Mouse (Mus musculus): ENCODE measurements around the gene Anpep. TPM values are rescaled to one million over a fixed set of nuclear protein-coding genes. Genes with fewer than 3 reads are reported as not detected.

Anpep gene
- 1.8 TPM in 1 of 2 replicates, not detected in the other for total RNA-seq (2017)

DNA sequence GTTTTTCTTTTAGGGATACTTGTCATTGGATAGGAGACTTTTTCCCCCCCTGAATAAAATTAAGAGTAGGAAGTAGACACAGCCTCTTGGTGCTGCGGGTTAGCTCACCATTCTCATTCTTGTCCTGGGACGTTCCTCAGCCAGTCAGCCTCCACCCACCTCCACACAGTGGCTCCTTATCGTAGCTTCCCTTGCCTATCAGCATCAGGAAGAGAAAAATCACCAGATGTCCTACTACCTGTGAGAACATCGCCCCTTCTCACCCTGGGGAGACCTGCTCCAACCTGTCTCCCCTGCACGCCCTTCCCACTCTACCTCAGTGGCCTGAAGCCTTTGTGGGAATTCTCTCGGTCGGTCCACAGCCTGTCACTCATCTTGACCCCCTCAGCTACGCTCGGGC lies at the start of gene Anpep:
TSS of gene Anpep (minus strand) at position 249 of the 400 bp plus-strand sequence.
- no peak for ATAC-seq (replicated peaks; ENCODE audit: low read depth, poor library complexity, severe bottlenecking)

DNA sequence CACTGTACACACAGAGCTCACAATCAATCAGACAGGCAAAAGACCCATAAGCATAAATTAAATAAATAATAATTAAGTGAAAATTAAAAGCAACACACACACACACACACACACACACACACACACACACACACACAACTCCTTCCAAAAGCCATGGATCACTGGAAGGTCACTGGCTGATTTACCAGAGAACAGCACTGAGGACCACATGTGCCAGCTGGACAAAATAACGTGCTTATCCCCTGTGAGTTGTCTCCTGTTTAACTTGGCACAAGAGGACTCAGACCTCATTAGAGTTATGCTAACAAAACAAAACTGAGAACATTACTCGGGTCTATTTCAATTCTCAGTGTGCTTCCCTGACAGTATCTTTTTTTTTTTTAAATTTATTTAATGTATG lies 46.5 kb upstream of the Anpep start:
- no peak for ATAC-seq (replicated peaks; ENCODE audit: low read depth, poor library complexity, severe bottlenecking)

DNA sequence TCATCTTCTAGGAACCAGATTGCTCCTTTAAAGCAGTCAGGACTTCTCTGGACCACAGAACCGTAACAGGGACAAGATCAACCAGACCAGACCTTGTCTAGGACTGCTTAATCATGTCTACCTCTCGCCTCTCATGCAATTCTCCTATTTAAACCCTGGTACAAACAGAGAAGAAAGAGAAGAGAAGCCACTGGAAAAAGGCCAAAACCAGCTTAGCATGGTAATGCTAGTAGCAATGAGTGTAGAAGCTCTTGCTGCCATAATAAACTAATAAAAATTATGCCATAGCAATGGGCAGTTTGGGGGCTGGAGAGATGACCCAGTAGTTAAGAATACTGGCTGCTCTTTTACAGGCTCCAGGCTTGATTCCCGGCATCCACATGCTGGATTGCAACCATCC lies 46.1 kb upstream of the Anpep start:
- ATAC-seq (replicated peaks; ENCODE audit: low read depth, poor library complexity, severe bottlenecking) = no peak

DNA sequence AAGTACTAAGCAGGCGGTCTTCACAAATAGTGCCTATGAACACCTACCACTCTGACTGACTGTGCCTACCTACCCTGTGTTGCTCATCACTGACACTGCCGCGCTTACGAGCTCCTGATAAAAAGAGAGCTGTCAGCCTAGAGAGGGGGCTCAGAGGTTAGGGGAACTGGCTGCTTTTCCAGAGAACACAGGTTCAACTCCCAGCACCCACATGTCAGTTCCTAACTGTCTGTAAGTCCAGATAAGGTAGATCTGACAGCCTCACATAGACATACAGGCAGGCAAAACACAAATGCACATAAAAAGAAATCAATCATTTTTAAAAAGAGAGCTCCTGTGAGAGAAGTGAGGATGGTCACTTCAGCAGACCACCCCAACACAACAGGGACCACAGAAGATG lies 44.3 kb upstream of the Anpep start:
- ATAC-seq (replicated peaks; ENCODE audit: low read depth, poor library complexity, severe bottlenecking) = no peak

DNA sequence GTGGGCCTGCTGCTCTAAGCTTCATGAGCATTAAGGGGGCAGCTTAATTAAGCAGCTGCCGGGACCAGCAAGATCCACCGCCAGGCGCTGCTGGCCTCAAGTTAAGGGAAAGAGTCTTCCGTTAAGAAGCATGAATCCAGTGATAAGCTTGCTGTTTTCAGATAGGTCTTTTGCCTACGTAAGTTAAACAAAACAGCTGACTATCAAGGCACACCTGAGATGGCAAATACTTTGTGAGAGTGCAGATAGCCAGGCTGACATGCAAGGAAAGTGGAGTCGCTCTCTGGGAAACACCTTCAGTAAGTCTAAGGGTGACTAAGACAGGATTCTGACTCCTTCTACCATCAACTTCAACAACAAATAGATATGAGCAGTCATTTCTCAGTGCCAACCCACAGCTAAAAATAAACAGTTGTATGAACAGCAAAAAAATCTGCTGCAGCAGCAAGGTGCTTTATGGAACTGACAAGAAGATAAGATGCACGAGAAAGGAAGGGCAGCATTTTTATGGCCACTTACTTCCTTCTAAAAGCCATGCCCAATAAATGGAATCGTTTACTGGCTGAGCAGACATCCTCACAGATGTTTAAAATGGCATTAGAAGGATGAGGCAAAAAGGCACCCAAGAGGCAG lies 42.4 kb upstream of the Anpep start:
- no peak for ATAC-seq (replicated peaks; ENCODE audit: low read depth, poor library complexity, severe bottlenecking)

DNA sequence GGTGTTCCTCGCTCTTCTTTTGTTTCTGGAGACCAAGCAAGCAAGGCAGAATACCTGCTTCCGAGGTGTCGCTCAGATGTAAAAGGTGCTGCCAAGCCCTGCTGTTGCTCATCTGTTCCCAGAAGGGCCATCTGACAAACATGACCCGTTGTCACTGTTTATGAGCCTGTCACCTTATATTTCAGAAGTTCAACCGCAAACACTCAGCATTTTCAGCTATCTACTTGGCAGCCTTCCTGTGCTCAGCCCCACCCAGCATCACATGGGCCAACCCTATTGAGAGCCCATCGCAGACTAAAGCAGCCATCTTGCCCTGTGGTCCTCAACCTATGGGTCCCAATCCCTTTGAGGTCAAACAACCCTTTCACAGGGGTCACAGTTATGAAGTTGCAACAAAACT lies 39.9 kb upstream of the Anpep start:
- ATAC-seq (replicated peaks; ENCODE audit: low read depth, poor library complexity, severe bottlenecking) = peak; percentile 79; the same call in 1 of the 2 replicates

DNA sequence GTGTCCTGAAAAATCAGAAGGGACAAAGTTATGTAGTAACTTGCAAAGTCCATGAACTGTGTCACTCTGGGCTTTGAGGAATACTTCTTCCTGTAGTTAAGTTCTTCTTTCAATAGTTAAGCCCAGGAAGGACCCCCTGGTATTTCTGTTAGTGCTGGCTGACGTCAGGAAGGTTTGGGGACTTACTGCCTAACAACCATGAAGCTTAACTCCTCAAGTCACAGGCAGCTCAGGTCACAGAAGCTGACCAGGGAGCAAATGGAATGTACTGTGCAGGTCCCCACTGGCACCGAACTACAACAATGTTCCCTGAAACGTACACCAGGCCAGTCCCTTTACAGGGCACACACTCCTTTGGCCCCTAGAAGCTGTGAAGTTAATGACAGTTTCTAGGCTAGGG lies 34.4 kb upstream of the Anpep start:
- ATAC-seq (replicated peaks; ENCODE audit: low read depth, poor library complexity, severe bottlenecking) = no peak

DNA sequence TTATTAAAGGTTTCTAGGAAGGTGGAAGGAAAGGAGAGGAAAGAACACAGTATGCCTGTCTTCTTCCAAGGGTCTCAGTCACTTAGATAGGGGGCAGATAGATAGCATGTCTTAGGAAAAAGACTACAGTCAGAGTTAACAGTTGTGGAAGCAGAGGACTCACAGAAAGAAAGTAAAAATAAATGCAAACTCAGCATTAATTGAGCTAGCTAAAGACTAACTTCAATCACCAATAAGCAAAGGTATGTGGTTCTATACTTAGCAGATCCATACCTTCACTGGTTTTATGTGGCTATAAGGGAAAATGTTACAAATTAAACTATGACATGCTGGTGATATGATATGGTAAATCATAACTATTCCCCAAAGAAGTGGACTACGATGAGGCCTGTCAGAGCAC lies 33.9 kb upstream of the Anpep start:
- no peak for ATAC-seq (replicated peaks; ENCODE audit: low read depth, poor library complexity, severe bottlenecking)

DNA sequence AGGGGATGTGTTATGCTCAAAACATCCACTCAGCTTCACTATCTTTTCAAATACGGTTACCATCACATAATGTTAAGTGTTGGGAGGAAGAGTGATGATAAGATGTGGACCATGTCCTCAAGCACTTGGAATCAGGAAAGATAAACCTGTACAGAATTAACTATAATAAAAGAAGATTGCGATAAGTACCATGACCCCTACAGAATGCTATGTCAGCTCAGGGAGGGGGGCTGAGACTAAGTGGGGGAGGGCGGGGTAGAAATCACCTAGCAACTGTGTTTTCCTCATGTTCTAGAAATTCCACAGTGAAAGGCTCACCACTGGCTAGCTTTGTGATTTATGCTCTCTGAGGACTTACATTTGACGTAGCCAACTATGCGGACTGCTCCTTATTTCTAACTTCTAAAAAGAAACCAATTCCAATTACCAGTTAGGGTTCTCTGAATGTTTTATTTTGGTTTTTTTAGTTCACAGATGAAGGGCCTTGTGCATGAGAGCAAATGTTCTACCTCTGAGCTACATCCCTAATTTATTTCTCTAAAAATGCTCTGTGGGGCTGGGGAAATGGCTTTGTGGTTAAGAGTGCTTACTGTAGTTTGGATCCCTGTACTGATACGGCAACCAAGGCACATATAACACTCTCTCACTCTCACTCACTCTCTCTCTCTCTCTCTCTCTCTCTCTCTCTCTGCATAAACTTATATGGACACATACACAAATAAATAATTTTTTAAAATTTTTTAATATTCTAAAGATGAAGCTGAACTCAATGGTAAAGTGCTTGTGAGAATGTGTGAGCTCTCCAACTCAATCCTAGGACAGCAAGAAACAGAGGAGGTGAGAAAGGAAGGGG lies 31.9 kb upstream of the Anpep start:
- ATAC-seq (replicated peaks; ENCODE audit: low read depth, poor library complexity, severe bottlenecking) = no peak

DNA sequence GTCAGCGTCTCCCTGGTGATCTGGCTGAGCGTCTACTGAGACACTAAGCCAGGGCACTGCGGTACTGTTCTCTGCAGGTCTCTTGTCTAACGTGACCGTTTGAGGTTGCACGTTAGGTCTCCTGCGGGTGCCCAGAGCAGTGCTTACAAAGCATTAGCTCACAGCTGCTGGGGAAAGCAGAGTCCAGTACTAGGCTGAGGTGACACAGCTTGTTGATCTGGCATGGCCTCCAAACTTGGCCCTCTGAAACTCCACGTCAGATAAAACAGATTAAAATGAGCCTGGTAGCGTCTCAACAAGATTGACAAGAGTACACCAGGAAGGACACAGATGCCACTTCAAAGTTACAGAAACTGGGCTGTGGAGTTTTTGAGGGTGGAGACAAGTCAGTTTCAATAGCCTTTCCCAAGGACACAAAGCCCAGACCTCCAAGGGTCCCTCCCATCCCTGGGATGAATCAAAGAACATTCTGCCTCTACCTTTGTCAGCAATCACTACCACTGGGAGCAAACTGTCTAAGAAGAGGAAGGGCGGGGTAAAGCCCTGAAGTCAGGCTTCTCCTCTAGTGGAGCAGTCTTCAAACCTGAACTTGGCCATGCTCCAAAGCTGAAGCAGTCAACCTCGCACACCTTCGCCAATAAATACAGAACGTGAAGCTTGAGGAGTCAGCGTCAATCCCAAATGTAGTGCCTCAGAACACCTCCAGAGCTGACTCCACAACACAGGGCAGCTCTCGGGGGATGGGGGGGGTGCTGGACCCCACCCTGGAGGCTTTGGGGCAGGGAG lies 29.8 kb upstream of the Anpep start:
- no peak for ATAC-seq (replicated peaks; ENCODE audit: low read depth, poor library complexity, severe bottlenecking)

DNA sequence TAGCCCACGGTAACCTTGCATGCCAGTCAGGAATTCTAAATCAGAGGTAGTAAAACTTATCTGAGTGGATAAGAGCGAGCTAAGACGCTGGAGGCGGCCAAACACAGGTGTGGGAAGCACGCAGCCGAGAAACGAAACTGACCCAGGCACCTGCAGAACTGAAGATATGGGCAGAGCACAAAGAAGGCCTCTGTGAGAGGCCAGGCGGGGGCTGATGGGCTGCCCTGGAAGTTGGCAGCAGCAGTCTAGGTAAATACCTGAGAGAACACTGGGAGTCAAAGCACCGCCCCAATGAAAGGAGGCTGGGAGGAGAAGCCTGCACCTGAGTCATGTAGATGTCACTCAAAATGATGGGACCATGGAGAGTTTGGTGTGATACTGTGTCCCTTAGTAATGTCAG lies 27.7 kb upstream of the Anpep start:
- no peak for ATAC-seq (replicated peaks; ENCODE audit: low read depth, poor library complexity, severe bottlenecking)

DNA sequence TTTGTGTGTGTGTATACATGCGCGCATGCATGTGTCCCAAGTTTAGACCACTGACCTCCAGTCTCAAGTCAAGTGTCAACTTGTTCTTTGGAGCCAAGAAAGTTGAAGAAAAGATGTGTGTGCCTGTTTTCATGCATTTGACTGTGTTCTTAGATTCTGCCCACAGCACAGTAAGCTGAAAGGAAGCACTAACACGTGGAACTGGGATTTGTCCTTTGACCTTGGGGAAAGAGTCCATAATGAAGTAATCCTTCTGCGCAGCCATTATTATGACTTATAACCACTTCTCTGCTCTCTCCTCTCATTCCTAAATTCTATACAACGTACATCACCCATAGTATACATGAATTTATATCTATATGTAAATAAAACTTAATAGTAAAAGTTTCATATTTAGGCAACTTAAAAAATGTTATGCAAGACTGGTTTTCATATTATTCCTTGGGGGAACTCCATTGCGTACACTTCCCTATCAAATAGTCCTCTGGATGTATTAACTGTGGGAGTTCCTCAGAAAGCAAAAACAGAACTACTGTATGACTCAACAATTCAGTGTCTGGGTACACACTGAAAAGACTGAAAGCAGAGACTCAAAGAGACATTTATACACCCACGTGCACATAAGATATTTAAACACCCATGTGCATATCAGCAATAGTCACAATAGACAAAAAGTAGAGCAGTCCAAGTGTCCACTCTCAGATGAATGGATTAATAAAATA lies 22.9 kb upstream of the Anpep start:
- ATAC-seq (replicated peaks; ENCODE audit: low read depth, poor library complexity, severe bottlenecking) = no peak

DNA sequence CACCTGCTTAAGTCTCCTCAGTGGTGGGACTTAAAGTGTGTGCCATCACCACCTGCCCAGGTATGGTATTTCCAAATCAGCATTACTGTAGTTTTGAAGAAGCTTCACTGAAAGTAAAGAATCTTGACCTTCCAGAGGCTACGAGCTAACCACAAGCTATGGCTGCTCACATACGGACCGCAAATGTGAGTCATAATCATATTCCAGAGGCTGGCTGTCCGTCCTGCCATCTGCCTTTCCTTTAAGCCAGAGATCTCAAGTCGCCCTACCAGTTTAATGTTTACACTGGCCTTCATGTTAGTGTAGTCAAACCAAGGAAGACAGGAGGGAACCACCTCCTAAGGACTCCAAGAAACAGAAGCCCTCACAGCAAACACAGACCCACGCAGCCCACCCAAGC lies 21.0 kb upstream of the Anpep start:
- ATAC-seq (replicated peaks; ENCODE audit: low read depth, poor library complexity, severe bottlenecking) = no peak

DNA sequence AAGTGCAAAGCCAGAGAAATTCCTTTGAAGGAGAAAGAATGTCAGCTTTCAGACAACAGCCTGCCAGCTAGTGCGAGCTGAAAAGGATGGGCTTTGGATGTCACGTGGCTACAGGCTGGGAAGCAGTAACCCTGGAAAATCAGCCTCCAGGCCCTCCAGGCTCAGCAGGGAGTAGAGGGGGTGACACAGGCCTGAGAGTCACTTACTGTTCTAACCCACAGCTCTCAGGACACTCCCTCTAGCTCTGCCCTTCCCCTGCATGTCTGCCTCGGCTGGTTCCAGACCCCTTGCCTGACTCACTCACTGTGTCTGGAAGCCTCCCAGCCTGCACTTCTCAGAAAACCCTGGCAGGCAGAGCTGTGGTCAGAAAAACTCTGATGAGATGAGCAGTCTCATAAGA lies 20.1 kb upstream of the Anpep start:
- no peak for ATAC-seq (replicated peaks; ENCODE audit: low read depth, poor library complexity, severe bottlenecking)

DNA sequence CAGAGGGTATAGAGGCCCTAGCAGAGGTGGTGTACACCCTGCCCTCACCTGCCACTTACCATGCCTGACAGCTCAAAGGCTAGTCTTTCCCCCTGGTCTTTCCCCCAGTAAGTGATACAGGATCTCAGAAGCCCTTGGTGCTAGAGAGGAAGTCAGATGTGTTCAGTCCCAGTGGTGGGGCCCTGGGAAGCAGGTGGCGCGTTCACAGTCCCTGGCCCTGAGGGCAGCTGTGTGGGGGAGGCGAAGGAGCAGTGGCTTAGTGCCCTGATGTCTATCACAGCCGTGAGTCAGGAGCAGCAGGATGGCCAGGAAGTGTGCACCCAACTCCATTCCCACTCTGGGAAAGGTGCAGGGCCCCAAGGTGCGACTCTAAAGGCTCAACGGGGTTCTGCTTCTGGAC lies 19.2 kb upstream of the Anpep start:
- no peak for ATAC-seq (replicated peaks; ENCODE audit: low read depth, poor library complexity, severe bottlenecking)

DNA sequence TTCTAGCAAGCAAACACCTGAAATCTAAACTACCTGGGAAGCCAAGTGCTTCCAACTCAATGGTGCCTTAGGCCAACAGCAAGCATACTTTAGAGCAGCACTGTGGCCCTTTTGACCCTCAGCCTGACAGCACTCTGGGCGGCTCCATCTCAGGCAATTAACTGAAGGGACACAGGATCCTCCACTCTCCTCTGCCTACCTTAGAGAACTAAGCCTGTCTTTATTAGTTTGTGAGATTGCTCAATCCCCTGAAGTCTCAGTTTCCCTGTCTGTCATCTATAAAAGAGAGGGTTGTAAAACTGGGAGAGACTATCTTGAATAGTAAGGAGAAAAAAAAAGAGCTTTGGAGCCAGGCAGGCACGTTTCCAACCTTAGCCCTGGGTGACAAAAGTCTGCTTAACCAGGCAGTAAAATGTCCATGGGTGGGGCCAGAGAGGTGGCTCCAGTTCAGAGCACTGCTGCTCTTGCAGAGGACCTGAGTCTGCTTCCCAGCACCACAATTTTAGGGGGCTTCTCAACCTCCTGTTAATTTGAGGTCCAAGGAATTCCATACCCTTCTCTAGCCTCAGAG lies 17.7 kb upstream of the Anpep start:
- no peak for ATAC-seq (replicated peaks; ENCODE audit: low read depth, poor library complexity, severe bottlenecking)

DNA sequence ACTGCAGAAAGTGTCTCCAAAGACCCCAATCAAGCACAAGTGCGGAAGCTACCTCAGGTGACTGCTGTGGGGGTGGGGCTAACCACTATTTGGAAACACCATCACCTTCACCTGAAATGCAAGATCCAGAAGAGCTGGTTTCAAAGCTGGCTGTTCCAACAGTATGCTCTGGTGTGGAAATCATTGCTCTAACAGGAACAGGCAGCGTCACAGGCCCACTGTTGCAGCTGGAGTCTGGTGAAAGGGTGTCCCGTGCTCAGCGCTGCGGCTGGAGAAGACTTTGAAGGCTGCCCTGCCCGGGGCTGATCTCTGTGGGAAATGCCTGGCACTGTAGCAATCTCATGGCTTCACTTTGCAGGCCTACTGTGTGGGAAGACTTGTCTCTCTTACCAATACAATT lies 12.5 kb upstream of the Anpep start:
- ATAC-seq (replicated peaks; ENCODE audit: low read depth, poor library complexity, severe bottlenecking) = no peak

DNA sequence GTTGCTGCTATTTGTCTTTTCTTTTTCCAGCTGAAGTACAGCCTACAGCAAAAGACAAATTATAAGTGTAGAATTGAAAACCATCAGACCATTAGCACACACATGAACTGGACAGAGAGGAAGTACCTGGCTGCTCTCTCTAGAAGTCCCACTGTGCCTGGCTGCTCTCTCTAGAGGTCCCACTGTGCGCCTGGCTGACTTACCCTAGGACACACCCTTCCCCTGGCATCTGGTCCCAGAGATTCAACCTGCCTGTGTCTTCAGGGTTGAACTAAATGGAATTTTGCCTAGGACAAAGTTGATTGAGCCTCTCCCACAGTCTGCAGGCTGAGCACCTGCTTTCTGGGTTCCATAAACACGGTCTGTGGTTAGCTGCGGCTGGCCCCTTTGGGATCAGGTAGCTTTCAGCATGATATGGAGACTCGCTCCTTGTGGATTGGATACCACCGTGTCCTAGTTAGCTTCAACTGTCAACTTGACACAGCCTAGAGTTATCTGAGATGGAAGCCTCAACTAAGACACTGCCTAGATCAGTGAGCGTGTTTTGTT lies 11.0 kb upstream of the Anpep start:
- ATAC-seq (replicated peaks; ENCODE audit: low read depth, poor library complexity, severe bottlenecking) = no peak

DNA sequence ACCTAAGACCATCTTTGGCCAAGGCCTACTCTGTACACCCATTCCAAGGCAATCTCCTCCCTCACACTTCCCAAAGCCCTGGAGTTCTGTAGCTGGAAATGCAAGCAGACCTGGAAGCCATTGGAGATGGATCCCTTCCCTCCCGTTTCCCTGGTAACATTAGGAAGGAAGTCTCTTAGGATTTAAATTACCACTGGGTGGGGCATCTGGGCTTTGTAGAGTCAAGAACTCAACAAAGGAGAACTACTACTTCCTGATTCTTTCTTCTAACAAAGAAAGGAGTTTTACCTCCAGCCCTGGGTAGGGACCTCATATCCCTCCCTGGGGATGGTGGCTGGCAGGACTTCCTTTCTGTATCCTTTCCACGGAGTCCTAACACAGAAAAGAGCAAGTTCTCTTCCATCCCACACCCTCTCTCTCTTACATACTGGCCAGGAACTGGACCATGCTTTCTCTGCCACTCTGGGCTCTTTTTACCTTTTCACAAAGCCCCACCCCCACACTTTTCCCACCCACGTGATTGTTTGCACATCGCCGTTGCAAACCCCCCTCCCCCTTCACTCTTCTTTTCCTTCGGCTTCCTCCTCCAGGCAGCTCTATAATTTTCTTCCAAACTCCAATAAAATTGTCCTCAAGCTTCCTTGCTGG lies 8.3 kb upstream of the Anpep start:
- no peak for ATAC-seq (replicated peaks; ENCODE audit: low read depth, poor library complexity, severe bottlenecking)
